Comparison of ENCODE assay signal across 23 mouse cellular contexts in genomic region chr9:50965392-50965791, GRCm38 (mm10).
"Had no signal": no experiment of that assay in that cellular context is flagged by ENCODE, and none has a peak within 500 bp of the region (broad histone marks: within the 10 kb centered on the region; RNA-seq: fewer than 3 reads in every experiment).

No protein-coding gene starts in this region.

- ATAC-seq: intestine, postnatal 0 days; liver, postnatal 0 days; midbrain, embryonic 13.5 days; midbrain, embryonic 16.5 days had no signal

- H3K4me1 ChIP-seq: limb, embryonic 10.5 days; limb, embryonic 13.5 days; midbrain, embryonic 10.5 days; midbrain, embryonic 13.5 days had no signal

- DNase-seq: kidney, adult 2 months; kidney, postnatal 25 days; liver, postnatal 0 days; lung, postnatal 10 days; lung, postnatal 36 days; right cerebral cortex, adult 18-20 months; right cerebral cortex, postnatal 14 days; right cerebral cortex, postnatal 4 days; thymus, adult 2 months; thymus, postnatal 25 days had no signal

- H3K4me3 ChIP-seq: limb, embryonic 10.5 days; limb, embryonic 13.5 days; lung, embryonic 15.5 days; megakaryocyte, embryonic 14.5 days; midbrain, embryonic 10.5 days; midbrain, embryonic 13.5 days; myocyte had no signal

- H3K27me3 ChIP-seq: limb, embryonic 13.5 days; megakaryocyte, embryonic 14.5 days; midbrain, embryonic 13.5 days had no signal

- H3K27ac ChIP-seq: kidney, postnatal 0 days; limb, embryonic 10.5 days; limb, embryonic 13.5 days; liver, embryonic 14.5 days; lung, embryonic 15.5 days; midbrain, embryonic 10.5 days; midbrain, embryonic 13.5 days; stomach, postnatal 0 days had no signal

- H3K4me2 ChIP-seq: limb, embryonic 13.5 days; liver, embryonic 11.5 days; lung, embryonic 15.5 days; midbrain, embryonic 13.5 days had no signal

- H3K36me3 ChIP-seq: limb, embryonic 10.5 days; limb, embryonic 13.5 days; lung, embryonic 15.5 days; midbrain, embryonic 10.5 days; midbrain, embryonic 13.5 days had no signal

- H3K9ac ChIP-seq: limb, embryonic 13.5 days; liver, embryonic 14.5 days; liver, postnatal 0 days; lung, embryonic 15.5 days; midbrain, embryonic 13.5 days had no signal

- H3K9me3 ChIP-seq: limb, embryonic 10.5 days; limb, embryonic 13.5 days; lung, embryonic 15.5 days; megakaryocyte, embryonic 14.5 days; midbrain, embryonic 10.5 days; midbrain, embryonic 13.5 days had no signal
